Mouse (Mus musculus): ENCODE measurements around the gene Vsig2. TPM values are rescaled to one million over a fixed set of nuclear protein-coding genes. Genes with fewer than 3 reads are reported as not detected.

The Vsig2 gene
- total and polyA plus RNA-seq, 3 experiments = 2.5 to 21.1 (median 4.9) TPM

GRCm38 (mm10) chr9:37567454-37567853 is 28.4 kb downstream of the Vsig2 start:
- H3K9ac ChIP-seq (ENCODE audit: low read depth, low read length) = no peak overlapping the region
- peak overlapping the region; percentile 70 for H3K27ac ChIP-seq
- TF ChIP-seq POLR2A (IDR thresholded peaks at IDR 0.05; ENCODE audit: insufficient read depth, low read depth, low read length) (no peak), CTCF (IDR thresholded peaks at IDR 0.05) (no peak), EP300 (IDR thresholded peaks at IDR 0.05; ENCODE audit: insufficient read depth, low read depth, low read length) (no peak)
- H3K27me3 ChIP-seq (ENCODE audit: control insufficient read depth, insufficient read depth, low read length) = no peaks in the 10 kb centered on the region
- no peak for DNase-seq
- 36% methylated on average over 5 of the region's 5 CpGs for WGBS
- H3K4me3 ChIP-seq = no peak overlapping the region
- intact Hi-C loops (cut with DNase I) = no loop called here
- peaks cover 6% of the 10 kb centered on the region for H3K4me1 ChIP-seq (ENCODE audit: control insufficient read depth, insufficient read depth, low read length)
- no peaks in the 10 kb centered on the region for H3K36me3 ChIP-seq (ENCODE audit: control insufficient read depth, insufficient read depth, low read length)
- no peaks in the 10 kb centered on the region for H3K79me2 ChIP-seq (replicated peaks; ENCODE audit: control insufficient read depth, insufficient read depth, low read length)

DNA sequence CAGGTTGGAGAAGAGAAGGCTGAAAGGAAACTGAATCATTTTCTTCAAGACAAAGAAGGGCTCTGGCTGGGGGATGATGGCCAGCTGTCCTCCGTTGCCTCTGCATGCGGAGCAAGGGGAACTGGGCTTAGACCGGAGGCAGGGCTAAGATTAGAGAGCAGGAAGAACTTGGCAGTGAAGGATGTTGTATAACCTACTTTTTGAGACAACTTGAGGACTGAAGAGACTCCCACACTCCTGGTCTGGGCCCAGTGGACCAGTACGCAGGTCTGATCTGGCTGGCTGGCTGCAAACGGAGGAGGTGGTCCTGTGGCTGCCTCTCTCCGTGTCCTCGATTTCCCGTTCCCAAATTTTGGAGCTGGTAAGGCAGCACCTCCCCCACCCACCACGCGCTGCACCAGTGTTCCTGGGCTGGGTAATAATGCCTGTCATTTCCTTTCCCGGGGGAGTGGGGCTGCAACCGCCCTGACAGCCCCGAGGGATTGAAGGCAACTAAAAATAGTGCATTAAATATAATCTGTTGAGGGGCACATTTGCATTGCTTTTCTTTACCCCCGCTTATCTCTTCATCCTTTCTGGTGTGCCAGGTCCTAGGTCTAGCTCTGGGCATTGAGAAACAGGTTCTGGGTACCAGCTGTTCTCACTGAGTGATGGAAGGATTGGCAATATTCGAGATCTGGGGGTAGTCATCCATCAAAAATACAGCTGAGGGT is 29.0 kb downstream of the Vsig2 start:
- Histone ChIP-seq H3K4me3 (peak overlapping the region; percentile 32), H3K27me3 (ENCODE audit: control insufficient read depth, insufficient read depth, low read length) (no peaks in the 10 kb centered on the region), H3K79me2 (replicated peaks; ENCODE audit: control insufficient read depth, insufficient read depth, low read length) (no peaks in the 10 kb centered on the region), H3K27ac (peak overlapping the region; percentile 70), H3K4me1 (ENCODE audit: control insufficient read depth, insufficient read depth, low read length) (peaks cover 6% of the 10 kb centered on the region), H3K36me3 (ENCODE audit: control insufficient read depth, insufficient read depth, low read length) (no peaks in the 10 kb centered on the region), H3K9ac (ENCODE audit: low read depth, low read length) (peak overlapping the region; percentile 3; the same call in 1 of the 2 replicates)
- TF ChIP-seq POLR2A (IDR thresholded peaks at IDR 0.05; ENCODE audit: insufficient read depth, low read depth, low read length) (no peak), CTCF (IDR thresholded peaks at IDR 0.05) (no peak), EP300 (IDR thresholded peaks at IDR 0.05; ENCODE audit: insufficient read depth, low read depth, low read length) (no peak; the same call in 1 of the 2 replicates)
- intact Hi-C loops (cut with DNase I) = loop anchor here (1.0 to 2.0 kb wide), 2 partner anchors 38 to 45 kb away; partner anchors contain the start of gene Spa17
- 10% methylated on average over 15 of the region's 15 CpGs for WGBS
- DNase-seq = peak; percentile 57 to 61

DNA sequence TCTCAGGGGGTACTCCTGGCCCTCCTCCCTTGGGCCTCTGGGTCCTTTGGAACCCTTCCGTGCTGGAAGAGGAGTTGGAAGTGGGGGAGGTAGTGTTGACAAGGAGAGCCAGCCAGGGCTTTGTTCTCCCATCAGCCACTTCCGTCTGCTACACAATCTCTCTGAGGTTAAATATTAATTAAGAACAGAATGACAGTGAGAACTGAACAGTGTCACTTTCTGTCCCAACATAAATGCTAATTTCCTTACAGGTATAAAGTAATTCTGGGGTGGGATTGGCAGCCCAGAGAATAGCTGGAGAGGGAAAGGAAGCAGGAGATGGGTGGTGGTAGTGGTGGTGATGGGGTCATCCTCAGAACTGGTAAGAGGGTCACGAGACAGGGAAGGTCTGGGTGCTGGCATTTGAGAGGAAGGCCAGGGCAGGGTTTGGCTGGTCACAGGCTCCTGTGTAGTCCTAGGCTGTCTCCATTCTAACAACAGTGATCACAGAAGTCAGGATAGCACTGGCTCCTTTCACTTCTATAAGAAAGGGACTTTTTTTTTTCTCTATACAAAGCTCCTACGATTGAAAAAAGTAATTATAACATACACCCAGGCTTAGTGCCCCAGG is 29.7 kb downstream of the Vsig2 start:
- Histone ChIP-seq H3K27ac (peak overlapping the region; percentile 70), H3K4me3 (no peak overlapping the region; the same call in 1 of the 2 replicates), H3K27me3 (ENCODE audit: control insufficient read depth, insufficient read depth, low read length) (no peaks in the 10 kb centered on the region), H3K4me1 (ENCODE audit: control insufficient read depth, insufficient read depth, low read length) (peaks cover 6% of the 10 kb centered on the region), H3K79me2 (replicated peaks; ENCODE audit: control insufficient read depth, insufficient read depth, low read length) (no peaks in the 10 kb centered on the region), H3K9ac (ENCODE audit: low read depth, low read length) (no peak overlapping the region), H3K36me3 (ENCODE audit: control insufficient read depth, insufficient read depth, low read length) (no peaks in the 10 kb centered on the region)
- 38% methylated on average over 4 of the region's 4 CpGs for WGBS
- no peak for TF ChIP-seq POLR2A (IDR thresholded peaks at IDR 0.05; ENCODE audit: insufficient read depth, low read depth, low read length)
- intact Hi-C loops (cut with DNase I) = loop anchor here (1.0 to 2.0 kb wide), 2 partner anchors 38 to 44 kb away; partner anchors contain the start of gene Spa17
- DNase-seq = no peak

DNA sequence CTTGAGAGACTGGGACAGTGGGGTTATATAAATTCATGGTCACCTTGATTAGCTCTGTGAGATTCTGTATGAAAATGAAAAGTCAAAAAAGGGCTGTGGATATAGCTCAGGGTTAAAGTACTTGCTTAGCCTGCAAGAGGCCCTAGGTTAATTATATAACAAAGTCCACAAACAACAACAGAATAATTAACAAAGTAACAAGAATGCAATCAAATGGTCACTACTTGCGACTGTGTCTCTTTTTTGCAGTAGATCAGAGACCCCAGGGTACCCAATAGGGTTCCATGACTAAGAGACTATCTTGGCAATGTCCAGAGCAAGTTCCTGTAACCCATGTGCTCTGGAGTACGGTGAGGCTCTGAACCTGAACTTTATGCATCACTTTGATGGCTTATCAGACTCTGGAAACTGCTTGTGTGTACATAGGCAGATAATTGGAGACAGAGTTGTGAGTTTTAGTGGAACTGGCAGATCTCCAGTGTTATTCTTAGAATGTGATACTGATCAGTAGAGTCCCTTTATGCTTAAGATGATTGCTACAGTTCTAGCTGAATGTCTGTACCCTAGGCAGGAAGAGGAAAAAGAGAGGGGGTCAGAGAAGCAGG is 30.3 kb downstream of the Vsig2 start:
- DNase-seq = no peak
- peak overlapping the region; percentile 70; the same call in 1 of the 2 replicates for H3K27ac ChIP-seq
- no peaks in the 10 kb centered on the region for H3K36me3 ChIP-seq (ENCODE audit: control insufficient read depth, insufficient read depth, low read length)
- H3K79me2 ChIP-seq (replicated peaks; ENCODE audit: control insufficient read depth, insufficient read depth, low read length) = no peaks in the 10 kb centered on the region
- no peaks in the 10 kb centered on the region for H3K27me3 ChIP-seq (ENCODE audit: control insufficient read depth, insufficient read depth, low read length)
- intact Hi-C loops (cut with DNase I) = loop anchor here (2.0 kb wide), 1 partner anchor 43 kb away; the partner anchor contains the start of gene Spa17
- H3K4me3 ChIP-seq = no peak overlapping the region
- WGBS = 64% methylated on average over 2 of the region's 2 CpGs
- peaks cover 6% of the 10 kb centered on the region for H3K4me1 ChIP-seq (ENCODE audit: control insufficient read depth, insufficient read depth, low read length)
- H3K9ac ChIP-seq (ENCODE audit: low read depth, low read length) = no peak overlapping the region
- TF ChIP-seq EP300 (IDR thresholded peaks at IDR 0.05; ENCODE audit: insufficient read depth, low read depth, low read length) (no peak), CTCF (IDR thresholded peaks at IDR 0.05) (no peak), POLR2A (IDR thresholded peaks at IDR 0.05; ENCODE audit: insufficient read depth, low read depth, low read length) (no peak)

GRCm38 (mm10) chr9:37572204-37572876 is 33.3 kb downstream of the Vsig2 start:
- intact Hi-C loops (cut with DNase I) = no loop called here
- no peaks in the 10 kb centered on the region for H3K27me3 ChIP-seq (ENCODE audit: control insufficient read depth, insufficient read depth, low read length)
- H3K27ac ChIP-seq = no peak overlapping the region
- peaks cover 6% of the 10 kb centered on the region for H3K4me1 ChIP-seq (ENCODE audit: control insufficient read depth, insufficient read depth, low read length)
- H3K79me2 ChIP-seq (replicated peaks; ENCODE audit: control insufficient read depth, insufficient read depth, low read length) = no peaks in the 10 kb centered on the region
- WGBS = 35% methylated on average over 3 of the region's 3 CpGs
- H3K4me3 ChIP-seq = no peak overlapping the region
- no peak for TF ChIP-seq EP300 (IDR thresholded peaks at IDR 0.05; ENCODE audit: insufficient read depth, low read depth, low read length)
- no peak for TF ChIP-seq POLR2A (IDR thresholded peaks at IDR 0.05; ENCODE audit: insufficient read depth, low read depth, low read length)
- no peak for TF ChIP-seq CTCF (IDR thresholded peaks at IDR 0.05)
- no peaks in the 10 kb centered on the region for H3K36me3 ChIP-seq (ENCODE audit: control insufficient read depth, insufficient read depth, low read length)
- H3K9ac ChIP-seq (ENCODE audit: low read depth, low read length) = no peak overlapping the region
- DNase-seq = no peak
